24 mouse cellular contexts compared by ENCODE assay signal in genomic region chr8:43320771-43321170, GRCm38 (mm10). TPM values are rescaled to one million over a fixed set of nuclear protein-coding genes. Genes with fewer than 3 reads are reported as not detected.
"Had no signal": no experiment of that assay in that cellular context is flagged by ENCODE, and none has a peak within 500 bp of the region (broad histone marks: within the 10 kb centered on the region; RNA-seq: fewer than 3 reads in every experiment).

No protein-coding gene starts in this region.

- H3K36me3 ChIP-seq: kidney, embryonic 15.5 days; limb, embryonic 12.5 days; limb, embryonic 15.5 days; lung, embryonic 15.5 days; midbrain, embryonic 12.5 days; midbrain, embryonic 15.5 days; neural tube, embryonic 12.5 days; neural tube, embryonic 15.5 days; stomach, embryonic 15.5 days had no signal

- H3K4me3 ChIP-seq: kidney, embryonic 15.5 days; limb, embryonic 12.5 days; limb, embryonic 15.5 days; lung, embryonic 15.5 days; midbrain, embryonic 12.5 days; midbrain, embryonic 15.5 days; neural tube, embryonic 12.5 days; neural tube, embryonic 15.5 days; stomach, embryonic 15.5 days had no signal

- H3K4me1 ChIP-seq: kidney, embryonic 15.5 days; limb, embryonic 12.5 days; limb, embryonic 15.5 days; lung, embryonic 15.5 days; midbrain, embryonic 12.5 days; midbrain, embryonic 15.5 days; neural tube, embryonic 12.5 days; neural tube, embryonic 15.5 days; stomach, embryonic 15.5 days had no signal

- H3K27ac ChIP-seq: kidney, embryonic 15.5 days; limb, embryonic 12.5 days; limb, embryonic 15.5 days; liver, embryonic 14.5 days; lung, embryonic 15.5 days; macrophage; midbrain, embryonic 12.5 days; midbrain, embryonic 15.5 days; neural tube, embryonic 12.5 days; neural tube, embryonic 15.5 days; stomach, embryonic 15.5 days had no signal

- ATAC-seq: liver, postnatal 0 days; midbrain, embryonic 15.5 days had no signal

- H3K9me3 ChIP-seq: limb, embryonic 12.5 days; limb, embryonic 15.5 days; lung, embryonic 15.5 days; midbrain, embryonic 12.5 days; midbrain, embryonic 15.5 days; neural tube, embryonic 12.5 days; neural tube, embryonic 15.5 days; stomach, embryonic 15.5 days had no signal

- DNase-seq: kidney, adult 8-10 months; kidney, postnatal 10 days; kidney, postnatal 36 days; left cerebral cortex, postnatal 4 days; liver, postnatal 0 days; right cerebral cortex, adult 18-20 months; right cerebral cortex, postnatal 14 days; right cerebral cortex, postnatal 4 days; thymus, postnatal 25 days had no signal

- H3K9ac ChIP-seq: kidney, embryonic 15.5 days; limb, embryonic 12.5 days; limb, embryonic 15.5 days; liver, embryonic 14.5 days; liver, postnatal 0 days; lung, embryonic 15.5 days; midbrain, embryonic 12.5 days; midbrain, embryonic 15.5 days; neural tube, embryonic 12.5 days; neural tube, embryonic 15.5 days; stomach, embryonic 15.5 days had no signal

RNA-seq across cellular contexts. Expression of gene Zfp42, which starts 14.0 kb away (rescaled TPM):
- total RNA-seq: layer of hippocampus, postnatal 14 days; left cerebral cortex, adult 8-10 months; left cerebral cortex, postnatal 14 days; left cerebral cortex, postnatal 4 days; megakaryocyte, adult 5-6 weeks had no signal
